Mouse (Mus musculus): ENCODE measurements around the gene Prdx1.
A peak's percentile ranks its signal among the peaks of the same experiment; 100 is the strongest.
"Not testable (repeated sequence)": the region's sequence is repeated elsewhere in the genome, so short reads cannot be mapped to it uniquely, and the experiment has no call there.

The Prdx1 gene

DNA sequence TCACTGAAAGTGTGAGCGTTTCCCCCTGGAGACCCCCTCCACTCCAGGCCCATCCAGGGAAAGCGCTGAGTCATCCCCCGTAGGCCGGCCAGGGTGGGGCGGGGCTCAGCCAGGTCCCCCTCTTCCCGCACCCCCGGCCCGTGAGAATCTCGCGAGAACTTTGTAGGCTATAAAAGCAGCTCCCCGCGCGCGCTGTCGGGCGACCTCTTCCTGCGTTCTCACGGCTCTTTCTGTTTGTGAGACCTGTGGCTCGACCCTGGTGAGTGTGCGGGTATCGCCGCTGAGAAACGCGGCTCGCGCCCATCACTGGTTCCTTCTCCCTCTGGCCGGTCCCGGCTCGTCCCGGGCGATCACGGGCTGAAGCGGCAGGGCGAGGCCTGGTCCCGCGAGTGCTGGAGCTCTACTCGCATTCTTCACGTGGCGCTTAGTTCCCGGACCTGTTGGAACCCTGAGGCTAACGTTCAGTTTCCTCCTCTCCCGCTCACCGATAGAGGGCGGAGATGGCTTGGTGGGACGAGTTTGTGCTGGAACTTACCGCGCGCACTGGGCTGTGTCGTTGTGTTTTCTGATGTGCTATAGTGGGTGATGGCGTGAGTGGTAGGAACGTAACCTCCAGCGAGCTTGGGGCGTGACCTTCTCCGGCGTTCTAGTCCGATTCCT is at the start of gene Prdx1:
Prdx1 (plus strand) TSS at position 143 of the 660 bp plus-strand sequence.
- peak; percentile 80 for DNase-seq (ENCODE audit: low spot score in 2 of 2)

DNA sequence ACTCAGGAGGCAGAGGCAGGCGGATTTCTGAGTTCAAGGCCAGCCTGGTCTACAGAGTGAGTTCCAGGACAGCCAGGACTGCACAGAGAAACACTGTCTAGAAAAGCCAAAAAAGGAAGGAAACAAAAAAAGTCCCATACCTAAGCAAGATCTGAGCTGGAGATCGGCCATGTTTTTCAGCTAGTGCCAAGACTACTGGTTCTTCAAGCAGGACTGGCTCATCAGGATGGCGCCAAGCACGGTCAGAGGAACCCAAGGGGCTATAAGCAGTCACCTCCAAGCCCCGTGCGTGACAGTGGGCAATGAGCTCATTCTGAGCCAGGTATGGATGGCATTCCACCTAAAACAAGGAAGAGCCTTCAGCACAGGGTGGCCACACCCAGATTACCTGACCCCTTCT is 46.5 kb upstream of the Prdx1 start:
- no peak for DNase-seq (ENCODE audit: low spot score in 2 of 2)

DNA sequence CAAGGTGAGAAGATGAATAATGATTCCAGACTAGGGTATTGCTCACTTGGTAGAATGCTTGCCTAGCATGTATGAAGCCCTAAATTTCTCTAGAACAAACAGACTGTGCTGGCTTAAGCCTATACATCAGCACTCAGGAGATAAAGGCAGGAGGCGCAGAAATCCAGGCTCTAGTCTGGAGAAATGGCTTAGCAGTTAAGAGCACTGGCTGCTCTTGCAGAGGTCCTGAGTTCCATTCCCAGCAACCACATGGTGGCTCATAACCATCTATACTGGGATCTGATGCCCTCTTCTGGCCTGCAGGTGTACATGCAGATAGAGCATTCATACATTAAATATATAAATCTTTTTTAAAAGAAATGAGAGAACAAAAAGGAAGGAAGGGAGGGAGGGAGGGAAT is 43.3 kb upstream of the Prdx1 start:
- DNase-seq (ENCODE audit: low spot score in 2 of 2), result no peak

DNA sequence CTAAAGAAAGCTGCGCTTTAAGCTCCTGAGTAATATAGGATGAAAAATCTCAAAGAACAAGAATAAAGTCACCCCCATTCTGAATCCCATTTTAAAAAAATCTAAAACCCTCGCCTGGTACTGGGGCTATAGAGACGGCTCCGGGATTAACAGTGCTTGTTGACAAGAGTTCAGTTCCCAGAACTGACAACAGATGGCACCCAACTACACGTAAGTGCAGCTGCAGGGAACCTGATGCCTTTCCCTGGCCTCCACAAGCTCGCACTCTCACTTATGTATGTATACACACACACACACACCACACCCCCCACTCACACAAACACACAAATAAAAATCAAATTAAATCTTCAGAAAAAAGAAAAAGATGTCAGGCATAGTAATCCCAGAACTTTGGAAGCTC is 41.0 kb upstream of the Prdx1 start:
- DNase-seq (ENCODE audit: low spot score in 2 of 2), result no peak

DNA sequence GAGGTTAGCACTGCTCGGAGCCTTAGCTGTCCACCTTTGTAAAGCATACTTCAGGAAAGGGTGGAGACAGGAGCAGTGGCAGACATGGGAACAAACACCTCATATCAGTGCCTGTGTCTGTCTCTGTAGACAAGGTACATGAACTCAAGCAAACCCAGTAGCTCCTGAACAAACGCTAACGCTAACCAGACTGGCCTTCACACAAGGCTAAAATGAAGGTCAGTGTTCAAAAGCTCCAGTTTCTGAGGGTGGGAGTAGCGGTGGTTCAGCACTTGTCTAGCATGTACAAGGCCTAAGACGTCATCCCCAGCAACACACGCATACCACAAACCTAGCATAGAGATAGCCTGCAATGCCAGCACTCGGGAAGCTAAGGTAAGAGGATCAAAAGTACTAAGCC is 39.7 kb upstream of the Prdx1 start:
- no peak for DNase-seq (ENCODE audit: low spot score in 2 of 2)

DNA sequence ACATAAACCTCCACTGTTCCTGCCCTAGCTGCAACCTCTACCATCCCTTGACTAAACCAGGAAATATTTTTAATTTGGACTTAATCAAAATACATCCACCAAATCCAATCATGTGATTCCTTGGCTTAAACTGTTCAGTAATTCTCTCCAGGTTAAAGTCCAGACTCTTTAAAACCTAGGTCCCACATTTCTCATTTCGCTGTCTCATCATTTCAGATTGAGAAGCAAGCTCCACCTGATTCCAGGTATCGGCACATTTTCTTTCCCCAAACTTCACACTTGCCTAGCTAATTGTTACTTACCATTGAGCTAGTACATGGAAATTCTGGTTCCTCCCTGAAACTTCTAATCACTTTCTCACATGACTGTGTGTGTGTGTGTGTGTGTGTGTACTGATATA is 35.9 kb upstream of the Prdx1 start:
- DNase-seq (ENCODE audit: low spot score in 2 of 2), result no peak

DNA sequence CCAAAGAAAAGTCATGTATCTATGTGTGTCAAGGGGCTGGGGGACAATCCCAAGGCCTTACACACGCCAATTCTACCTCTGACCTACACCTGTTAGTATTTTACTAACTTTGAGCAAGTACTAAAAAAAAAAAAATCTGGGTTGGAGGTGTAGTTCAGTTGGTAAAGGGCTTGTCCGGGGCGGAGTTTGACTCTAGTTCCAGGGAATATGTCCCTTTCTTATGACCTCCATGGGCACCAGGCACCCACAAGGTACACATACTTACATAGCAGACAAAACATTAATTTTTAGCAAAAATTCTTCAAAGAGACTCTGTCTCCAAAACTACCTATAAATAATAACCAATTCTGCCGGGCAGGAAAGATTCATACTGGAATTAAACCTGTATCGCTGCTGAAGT is 35.0 kb upstream of the Prdx1 start:
- DNase-seq (ENCODE audit: low spot score in 2 of 2), result no peak

DNA sequence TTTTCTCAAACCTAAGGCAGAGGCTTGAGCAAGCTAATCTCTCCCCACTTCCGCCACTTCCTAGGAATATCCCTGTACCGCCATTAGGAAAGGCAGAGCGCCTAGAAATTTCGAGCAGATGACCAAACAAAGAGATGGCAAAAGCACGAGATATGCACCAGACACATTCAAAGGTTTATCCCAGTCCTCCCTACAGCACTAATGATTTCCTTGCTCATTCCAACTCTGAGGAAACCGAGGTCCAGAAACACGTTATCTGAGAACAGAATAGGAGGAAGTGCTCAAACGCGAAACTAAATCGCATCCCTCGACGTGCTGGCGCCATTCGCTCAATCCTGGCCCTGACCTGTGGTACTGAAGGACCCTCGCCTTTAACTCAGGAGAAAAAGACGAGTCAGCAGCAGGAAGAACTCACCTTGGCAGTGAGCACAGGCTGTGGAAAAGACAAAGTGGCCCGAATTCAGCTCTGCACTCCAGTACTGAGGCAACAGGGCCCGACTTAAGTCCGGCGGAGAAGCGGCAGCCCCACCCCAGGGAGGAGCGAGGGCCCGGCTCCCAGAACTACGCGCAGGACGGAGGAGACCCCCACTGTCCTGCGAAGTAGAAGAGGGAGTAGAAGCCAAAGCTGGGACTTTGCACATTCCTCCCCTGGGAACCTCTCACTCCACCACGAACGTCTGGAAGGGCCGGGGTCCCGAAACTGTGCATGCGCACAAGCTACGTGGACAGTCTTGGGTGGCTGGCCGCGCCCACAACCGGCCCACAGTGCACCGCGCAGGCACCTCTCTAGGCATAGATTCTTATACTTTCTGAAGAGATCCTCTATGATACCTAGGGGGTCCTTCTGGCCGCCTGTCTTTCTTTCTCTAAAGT is 34.2 kb upstream of the Prdx1 start, which contains the start of gene Akr1a1:
Akr1a1 (minus strand) TSS at position 757 of the 873 bp plus-strand sequence.
- peak; percentile 94 for DNase-seq (ENCODE audit: low spot score in 2 of 2)

DNA sequence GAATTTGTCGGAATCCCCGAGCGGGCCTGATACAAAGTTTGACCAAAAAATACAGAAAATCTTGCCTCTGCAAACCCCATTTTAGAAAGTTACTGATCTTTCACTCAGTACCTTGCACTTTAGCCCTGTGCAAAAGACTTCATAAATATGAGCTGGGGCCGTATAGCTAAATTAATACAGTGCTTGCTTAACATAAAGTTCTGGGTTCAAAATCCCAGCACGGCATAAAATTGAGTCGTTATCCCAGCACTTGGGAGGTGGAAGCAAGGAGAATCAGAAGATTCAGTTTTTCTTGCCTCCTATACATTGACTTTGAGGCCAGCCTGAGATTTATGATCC is 33.6 kb upstream of the Prdx1 start:
- no peak for DNase-seq (ENCODE audit: low spot score in 2 of 2)

DNA sequence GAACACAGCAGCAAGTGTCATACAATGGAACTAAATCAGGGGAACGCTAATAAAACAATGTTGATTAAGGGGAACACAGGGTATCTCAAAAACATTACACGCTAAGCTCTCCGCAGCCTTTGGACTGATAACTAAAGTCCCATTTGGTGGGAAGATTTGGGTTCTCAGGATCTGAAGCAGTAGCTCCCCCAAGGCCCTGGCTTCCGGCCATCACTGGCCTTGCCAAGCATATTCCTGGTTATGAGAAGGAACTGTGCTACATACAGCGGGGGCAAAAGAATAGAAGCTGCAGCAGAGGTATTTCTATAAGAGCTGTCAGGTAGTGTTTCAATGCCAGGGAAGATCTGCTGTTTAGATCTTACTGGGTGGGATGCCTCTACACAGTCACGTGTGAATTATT is 32.1 kb upstream of the Prdx1 start:
- DNase-seq (ENCODE audit: low spot score in 2 of 2), result no peak

DNA sequence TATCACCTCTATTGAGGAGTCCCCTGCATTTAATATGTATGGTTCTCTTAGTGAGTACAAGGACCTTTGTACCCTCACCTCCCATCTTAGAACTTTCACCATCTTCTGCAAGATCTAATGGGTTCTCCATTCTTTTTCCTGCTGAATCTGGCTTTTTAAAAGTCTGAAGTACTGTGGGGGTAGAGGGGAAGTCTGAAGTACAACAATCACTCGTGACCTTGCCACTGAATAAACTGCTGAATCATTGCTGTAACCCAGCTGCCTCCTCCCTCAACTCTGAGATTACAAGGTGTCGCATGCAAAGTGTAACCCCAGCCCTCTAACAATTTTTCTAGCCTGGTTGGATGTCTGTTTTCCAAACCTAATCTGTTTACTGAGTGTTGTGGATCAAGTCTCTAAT is 30.2 kb upstream of the Prdx1 start:
- DNase-seq (ENCODE audit: low spot score in 2 of 2), result no peak

DNA sequence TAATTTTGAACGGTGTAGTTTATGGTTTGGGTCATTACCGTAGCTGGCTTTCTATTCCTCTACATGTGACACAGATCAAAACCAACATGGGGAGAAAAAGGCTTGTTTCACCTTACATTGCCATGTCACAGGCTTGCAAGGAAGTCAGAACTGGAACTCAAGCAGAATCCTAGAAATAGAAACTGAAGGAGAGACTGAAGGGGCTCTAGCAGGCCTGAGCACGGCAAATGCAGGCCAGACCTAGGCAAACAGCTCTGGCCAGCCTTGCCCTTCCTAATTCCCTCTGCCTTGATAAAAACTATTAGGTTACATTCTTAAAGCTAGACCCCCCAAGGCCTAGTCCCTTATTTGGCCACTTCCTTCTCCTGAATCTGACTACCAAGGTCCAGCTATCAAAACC is 29.7 kb upstream of the Prdx1 start:
- no peak for DNase-seq (ENCODE audit: low spot score in 2 of 2)

DNA sequence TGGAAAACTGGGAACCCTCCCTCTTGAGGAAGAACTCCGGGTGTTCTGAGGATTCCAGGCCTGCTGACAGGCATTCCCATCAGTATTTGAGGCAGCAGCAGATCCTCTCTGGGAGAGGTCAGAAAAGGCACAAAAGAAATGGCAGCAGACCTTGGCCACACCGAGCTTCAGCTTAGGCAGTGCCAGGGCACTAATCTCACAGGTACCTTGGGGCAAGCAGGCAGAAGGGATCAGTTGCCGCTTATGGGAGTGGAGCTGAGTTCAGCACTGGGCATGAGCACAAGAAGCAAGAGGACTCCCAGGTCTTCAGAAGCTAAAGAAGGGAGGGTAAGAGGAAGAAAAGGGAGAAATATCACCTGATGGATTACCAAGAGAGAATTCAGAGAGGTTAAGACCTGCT is 27.4 kb upstream of the Prdx1 start:
- no peak for DNase-seq (ENCODE audit: low spot score in 2 of 2)

DNA sequence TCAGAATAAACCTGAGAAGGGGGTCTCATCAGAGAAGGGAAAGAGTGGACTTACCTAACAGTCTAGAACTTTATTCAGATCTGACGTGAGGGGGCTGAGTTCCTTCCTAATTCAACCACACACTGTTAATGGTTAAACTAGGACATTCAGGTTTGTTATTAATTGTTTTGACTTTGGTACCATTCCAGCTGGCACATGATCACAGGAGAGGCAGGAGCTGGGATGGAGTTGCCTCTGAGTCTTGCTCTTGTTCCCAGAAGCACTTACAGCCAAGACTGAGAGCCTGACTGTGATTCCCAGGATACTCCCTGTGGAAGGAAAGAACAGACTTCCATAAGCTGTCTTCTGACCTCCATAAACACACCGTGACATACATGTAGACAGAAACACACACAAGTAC is 25.9 kb upstream of the Prdx1 start:
- DNase-seq (ENCODE audit: low spot score in 2 of 2), result no peak

DNA sequence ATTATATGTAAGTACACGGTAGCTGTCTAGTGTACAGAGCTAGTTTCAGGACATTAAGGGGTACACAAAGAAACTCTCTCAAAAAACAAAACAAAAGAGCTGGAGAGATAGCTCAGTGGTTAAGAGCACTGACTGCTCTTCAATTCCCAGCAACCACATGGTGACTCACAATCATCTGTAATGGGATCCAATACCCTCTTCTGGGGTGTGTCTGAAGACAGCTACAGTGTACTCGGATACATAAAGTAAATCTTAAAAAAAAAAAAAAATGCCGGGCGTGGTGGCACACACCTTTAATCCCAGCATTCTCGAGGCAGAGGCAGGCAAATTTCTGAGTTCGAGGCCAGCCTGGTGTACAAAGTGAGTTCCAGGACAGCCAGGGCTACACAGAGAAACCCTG is 25.4 kb upstream of the Prdx1 start:
- DNase-seq (ENCODE audit: low spot score in 2 of 2), result not testable (repeated sequence)

DNA sequence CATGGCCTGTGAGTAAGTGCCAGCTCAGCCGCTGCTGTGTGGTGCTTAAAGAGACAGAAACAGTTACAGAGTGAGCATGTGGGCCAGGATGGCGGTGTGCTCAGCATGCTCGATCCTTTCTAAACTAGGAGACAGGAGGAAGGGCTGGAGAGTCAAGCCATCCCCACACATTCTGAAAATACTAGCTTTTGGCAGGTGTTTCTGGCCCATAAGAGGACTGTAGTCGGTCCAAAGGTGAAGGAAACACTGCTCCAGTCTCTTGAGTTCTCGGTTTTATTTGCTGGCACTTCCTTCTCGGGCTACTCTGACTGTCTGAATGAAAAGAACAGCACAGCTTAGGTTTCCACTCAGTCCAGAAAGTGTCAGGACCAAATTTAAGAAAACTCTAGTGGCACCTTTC is 24.5 kb upstream of the Prdx1 start:
- DNase-seq (ENCODE audit: low spot score in 2 of 2), result no peak

DNA sequence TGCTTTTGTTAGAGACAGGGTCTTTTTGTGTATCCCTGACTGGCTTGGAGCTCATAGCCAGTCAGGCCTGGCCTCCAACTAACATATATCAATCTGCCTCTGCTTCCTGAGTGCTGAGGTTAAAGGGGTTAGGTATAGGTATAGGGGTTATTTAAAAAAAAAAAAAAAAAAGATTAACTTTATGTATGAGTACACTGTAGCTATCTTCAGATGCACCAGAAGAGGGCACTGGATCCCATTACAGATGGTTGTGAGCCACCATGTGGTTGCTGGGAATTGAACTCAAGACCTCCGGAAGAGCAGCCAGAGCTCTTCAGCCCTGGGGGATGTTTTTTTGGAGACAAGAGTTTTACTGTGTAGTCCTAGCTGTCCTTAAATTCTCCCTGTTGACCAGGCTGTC is 23.3 kb upstream of the Prdx1 start:
- no peak for DNase-seq (ENCODE audit: low spot score in 2 of 2)

DNA sequence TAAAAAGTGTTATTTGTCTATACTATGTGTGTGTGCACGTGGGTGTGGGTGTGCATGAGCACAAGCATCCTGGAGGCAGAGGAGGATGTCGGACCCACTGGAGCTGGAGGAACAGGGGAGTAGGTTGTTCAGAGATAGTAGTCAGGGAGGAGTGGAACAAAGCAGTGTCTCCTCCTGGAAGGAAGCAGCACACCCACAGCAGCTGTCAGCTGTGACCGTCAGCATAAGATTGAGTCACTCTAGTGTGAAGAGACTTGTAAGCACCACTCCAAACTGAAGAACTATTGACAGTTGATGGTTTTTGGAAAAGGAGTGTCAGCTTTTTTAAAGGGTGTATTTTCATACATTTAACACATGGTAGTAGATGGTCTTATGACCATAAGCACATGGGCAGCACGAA is 18.7 kb upstream of the Prdx1 start:
- DNase-seq (ENCODE audit: low spot score in 2 of 2), result no peak

DNA sequence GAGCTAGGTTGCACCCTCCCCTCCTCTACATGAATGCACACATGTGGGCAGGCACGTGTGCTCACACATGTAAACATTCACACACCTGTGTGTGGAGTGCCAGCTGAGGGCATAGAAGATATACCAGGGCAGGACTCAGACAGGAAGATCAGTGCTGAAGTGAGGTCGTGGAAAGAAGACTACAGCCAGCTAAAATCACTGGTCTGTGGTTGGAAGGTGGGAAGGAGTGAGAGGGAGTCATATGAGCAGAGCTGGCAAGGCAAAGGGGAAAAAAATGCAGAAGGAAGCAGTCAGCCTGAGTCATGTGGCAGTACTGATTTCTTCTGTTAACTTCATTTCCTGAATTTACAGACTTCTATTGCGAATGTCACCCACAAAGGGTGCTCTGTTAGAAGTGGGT is 17.2 kb upstream of the Prdx1 start:
- no peak for DNase-seq (ENCODE audit: low spot score in 2 of 2)

DNA sequence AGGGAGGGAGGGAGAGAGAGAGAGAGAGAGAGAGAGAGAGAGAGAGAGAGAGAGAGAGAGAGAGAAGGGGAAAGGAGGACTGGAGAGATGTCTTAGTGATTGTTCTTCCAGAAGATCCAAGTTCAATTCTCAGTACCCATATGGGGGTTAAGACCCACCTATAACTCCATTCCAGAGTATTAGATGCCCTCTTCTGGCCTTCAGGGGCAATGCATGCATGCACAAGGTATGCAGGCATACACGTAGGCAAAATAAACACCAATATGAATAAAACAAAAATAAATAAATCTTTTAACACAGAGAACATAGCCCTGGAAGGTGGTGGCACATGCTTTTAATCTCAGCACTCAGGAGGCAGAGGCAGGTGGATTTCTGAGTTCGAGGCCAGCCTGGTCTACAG is 16.1 kb upstream of the Prdx1 start:
- DNase-seq (ENCODE audit: low spot score in 2 of 2), result no peak

DNA sequence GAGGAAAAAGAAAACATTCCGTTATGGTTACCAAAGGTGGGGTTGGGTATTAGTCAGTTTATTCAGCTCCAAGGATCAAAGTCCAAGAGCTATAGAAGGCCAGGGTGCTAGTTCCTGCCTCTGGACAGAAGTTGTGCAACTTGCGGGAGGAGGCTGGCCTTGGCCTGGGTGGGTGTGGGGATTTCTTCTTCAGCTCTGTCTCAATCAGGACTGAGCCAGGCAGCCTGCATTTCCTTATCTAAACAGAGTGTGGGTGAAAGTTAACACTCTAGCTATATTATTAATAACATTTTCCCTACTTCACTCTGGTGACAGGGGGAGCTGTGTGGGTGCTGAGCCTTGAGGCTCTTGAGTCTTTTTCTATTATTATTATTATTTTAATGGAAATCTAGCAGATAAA is 12.6 kb upstream of the Prdx1 start:
- DNase-seq (ENCODE audit: low spot score in 2 of 2), result no peak

DNA sequence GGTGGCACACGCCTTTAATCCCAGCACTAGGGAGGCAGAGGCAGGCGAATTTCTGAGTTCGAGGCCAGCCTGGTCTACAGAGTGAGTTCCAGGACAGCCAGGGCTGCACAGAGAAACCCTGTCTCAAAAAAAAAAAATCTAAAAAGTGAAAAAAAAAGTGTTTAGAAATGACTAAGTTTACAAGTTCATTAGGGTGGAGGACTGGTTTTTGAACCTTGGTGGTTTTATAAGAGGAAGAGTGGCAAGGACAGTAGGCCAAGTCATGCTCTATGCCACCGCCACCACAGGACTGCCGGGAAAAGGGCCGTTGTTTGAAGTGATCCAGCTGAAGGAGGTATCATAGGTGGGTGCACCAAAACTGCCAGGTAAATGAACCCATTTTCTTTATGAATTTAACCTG is 10.6 kb upstream of the Prdx1 start:
- DNase-seq (ENCODE audit: low spot score in 2 of 2), result not testable (repeated sequence)

DNA sequence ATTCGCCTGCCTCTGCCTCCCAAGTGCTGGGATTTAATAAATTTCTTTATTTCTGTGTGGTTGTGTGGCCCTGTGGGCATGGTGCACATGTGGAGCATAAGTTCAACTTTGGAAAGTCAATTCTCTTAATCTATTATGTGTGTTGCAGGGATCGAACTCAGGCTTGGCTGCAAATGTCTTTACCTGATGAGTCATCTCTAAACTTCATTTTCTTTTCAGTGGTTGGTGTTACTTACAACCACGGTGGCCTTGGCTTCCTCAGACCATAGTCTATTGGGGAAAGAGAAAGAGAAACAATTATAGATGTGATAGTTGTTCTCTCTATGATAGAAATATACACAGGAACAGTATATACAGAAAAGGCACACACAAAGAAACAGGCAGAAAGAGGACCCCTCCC is 9.3 kb upstream of the Prdx1 start:
- DNase-seq (ENCODE audit: low spot score in 2 of 2), result no peak

DNA sequence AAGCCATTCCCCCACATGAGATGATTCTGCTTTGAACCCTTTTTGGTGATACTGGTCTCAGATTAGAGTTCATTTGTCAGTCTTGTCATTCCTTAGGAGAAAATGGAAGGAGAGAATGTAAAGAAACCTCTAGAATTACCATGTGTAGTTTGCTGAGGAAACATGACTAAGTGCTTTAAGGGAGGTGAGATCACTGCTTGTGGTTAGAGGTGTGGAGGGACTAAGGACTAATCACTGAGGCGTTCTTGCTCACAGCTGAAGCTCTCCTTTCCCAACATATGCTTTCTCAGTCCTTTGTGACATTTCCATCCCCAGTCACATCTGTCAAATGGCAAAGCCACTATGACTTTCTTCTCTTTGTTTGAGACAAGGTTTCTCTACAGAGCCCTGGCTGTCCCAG is 7.5 kb upstream of the Prdx1 start:
- DNase-seq (ENCODE audit: low spot score in 2 of 2), result no peak

Measured in right cerebral cortex, postnatal 36 days (tissue).